Mouse (Mus musculus): ENCODE results near the gene Fam102b. TPM values are rescaled to one million over a fixed set of nuclear protein-coding genes. Genes with fewer than 3 reads are reported as not detected.

The Fam102b gene
- total RNA-seq, 2 experiments from 2014 or later: 26.6 to 31.1 TPM

DNA sequence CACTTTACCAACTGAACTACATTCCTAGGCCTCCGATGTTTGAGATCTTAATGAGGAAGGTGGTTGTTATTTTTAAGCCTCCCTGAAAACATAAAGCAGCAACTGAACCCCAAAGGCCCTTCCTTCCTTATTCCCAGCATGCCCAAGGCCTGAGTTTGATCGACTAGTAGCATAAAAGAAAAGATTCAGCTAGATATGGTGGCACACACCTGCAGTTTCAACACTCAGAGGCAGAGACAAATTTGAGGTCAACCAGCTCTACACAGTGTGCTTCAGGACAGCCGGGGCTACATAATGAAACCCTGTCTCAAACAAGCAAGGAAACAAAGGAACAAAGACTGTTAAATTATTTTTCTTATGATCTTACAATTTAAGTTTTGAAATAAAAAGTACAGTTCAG is 63.6 kb downstream of the Fam102b start:
- ATAC-seq (replicated peaks; ENCODE audit: poor library complexity): no peak

DNA sequence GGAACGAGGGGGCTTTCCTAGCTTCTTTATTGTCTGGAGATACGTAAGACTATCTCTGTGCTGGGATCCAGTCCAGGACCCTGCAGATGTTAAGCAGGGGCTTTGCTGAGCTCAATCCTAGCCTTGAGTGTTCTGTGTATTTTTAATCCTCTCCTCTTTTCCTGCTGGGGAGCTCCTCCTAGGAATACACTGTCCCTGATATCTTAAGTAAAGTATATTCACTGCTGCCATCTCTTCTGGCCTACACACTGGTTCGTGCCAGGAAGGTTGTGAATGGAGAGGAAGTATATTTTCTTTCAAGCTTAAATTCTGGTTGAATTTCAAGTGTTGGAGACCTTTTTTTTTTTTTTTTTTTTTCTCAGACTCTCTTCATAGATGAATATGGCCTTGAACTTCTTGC is 64.1 kb downstream of the Fam102b start:
- ATAC-seq (replicated peaks; ENCODE audit: poor library complexity): no peak

DNA sequence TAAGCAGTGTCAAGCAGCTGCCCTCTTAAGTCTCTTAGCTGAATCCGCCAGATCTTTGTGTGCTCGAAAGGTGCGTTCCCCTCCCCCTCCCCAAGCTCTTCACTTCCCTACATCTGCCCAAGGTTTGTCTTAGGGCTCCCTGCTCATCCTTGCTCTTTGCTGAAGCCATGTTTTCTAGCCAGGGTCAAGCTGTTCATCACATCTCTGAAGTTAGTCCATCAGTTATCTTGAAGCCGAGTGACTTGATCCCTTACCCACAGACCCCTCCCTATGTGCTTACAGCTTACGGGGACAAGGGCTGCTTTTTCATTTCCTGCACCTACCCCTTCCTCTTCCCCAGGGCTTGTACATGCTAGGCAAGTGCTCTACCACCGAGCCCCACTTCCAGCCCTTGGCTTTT is 65.8 kb downstream of the Fam102b start:
- ATAC-seq (replicated peaks; ENCODE audit: poor library complexity): no peak

DNA sequence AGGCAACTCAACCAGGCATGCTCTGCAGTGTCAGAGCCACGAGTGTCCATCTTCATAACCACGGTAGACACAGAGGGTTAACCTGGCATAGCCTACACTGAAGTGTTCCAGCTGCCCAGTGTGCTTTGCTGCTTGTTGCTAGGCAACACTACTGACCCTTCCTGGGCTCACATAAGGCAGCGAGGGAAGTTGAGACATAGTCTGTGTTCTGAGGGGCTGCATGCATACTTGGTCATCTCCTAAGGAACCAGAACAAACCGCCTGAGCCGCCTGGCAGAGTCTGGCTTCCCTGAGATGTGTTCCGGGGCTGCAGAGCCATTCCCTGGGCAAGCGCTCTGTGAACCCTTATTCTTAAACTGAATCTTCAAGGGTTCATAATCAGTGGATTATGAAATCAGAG is 66.2 kb downstream of the Fam102b start:
- 0 out of 2 replicates have a peak, but pooled peaks have one; percentile 30 for ATAC-seq (replicated peaks; ENCODE audit: poor library complexity)

DNA sequence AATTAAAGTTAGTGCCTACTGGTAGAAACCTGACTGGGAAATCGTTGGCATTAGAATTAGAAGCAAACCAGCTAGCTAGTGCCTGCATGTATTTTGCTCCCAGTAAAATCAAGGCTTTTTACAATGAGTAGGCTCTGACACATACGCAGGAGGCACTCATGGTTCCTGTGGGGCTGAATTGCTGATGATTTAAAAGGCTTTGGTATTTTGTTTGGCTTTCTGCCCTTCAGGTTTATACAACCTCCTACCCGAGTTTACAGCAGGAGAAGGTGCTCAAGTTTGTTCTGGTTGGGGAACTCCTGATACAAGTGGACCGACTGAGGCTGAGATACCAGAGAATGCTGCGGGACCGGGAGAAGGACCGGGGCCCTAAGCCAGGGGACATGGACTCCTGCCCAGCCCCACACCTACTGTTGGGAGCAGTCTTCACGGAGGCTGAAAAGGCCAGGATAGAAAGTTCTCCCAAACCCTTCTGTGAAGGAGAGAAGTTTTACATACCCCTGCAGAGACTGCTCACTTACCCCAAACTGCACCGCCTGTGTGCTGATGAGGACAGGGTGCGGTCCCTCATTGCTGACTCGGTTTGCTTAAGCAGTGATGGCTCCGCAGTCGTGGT is 67.6 kb downstream of the Fam102b start:
- no peak for ATAC-seq (replicated peaks; ENCODE audit: poor library complexity)

DNA sequence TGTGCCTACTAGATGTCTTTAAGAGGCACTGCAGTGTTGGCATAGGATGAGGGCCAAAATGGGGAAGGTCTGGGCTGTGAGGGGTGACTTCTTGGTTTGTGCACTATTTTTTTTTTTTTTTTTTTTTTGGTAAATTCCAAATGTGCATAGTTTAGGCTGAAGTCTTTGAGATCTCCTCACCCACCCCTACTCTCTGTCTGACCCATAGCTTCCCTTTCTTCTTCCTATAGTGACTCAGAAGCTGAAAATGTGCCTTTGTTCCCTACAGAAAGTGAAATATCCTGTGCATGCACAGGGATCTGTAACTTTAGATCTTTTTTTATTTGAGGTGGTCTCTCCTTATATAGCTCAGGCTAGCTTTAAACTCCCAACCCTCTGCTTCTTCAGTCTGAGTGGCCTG is 69.4 kb downstream of the Fam102b start:
- ATAC-seq (replicated peaks; ENCODE audit: poor library complexity): peak; percentile 15; the same call in 1 of the 2 replicates

DNA sequence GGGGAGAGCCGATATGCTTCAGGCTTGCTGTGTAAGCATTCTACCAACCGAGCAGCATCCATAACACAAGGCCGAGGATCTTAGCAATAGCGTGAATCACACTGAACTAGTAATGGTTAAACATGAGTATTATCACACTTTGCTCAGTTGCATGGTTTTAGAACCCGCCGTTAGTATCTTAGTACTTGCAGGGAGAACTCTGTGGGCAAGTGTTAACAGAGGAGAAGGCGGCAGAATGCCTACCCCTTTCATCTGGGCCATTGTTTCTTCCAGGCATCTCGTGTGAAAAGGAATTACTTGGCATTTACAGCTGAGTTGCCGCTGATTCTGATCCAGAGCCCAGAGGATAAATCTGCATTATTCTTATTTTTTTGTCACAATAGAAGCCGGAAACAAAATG is 86.4 kb downstream of the Fam102b start:
- ATAC-seq (replicated peaks; ENCODE audit: poor library complexity): no peak

DNA sequence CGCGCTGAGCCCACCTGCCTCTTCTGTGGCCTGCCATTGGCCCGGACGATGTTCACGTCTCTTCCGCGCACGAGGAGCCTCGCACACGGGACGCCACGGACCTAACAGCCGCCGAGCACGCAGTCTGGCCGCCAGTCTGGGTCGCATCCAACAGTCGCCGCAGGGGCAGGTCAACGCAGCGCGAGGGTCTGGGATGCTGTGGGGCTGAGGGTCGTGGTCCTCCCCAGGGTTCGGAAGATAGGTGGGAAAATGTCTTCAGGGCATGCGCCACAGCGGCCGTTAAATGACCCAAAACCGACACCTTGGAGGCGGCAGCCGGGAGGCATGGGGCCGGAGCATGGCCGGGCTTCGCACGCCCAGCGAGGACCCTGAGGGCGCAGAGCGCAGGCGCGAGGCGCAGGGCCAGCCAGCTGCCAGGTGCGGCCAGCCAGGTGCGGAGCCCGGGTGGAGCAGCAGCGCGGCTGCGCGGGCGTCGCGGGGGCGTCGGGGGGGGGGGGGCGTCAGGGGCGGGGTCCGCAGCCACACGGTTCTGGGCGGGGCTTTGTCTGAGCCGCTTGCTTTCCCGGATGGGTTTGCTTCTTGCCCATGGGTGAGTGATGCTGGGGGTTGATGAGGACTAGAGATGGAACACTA is 87.3 kb downstream of the Fam102b start, which contains the start of gene Gm9857:
Gm9857 (minus strand) TSS at position 445 of the 633 bp plus-strand sequence.
- ATAC-seq (replicated peaks; ENCODE audit: poor library complexity): no peak

DNA sequence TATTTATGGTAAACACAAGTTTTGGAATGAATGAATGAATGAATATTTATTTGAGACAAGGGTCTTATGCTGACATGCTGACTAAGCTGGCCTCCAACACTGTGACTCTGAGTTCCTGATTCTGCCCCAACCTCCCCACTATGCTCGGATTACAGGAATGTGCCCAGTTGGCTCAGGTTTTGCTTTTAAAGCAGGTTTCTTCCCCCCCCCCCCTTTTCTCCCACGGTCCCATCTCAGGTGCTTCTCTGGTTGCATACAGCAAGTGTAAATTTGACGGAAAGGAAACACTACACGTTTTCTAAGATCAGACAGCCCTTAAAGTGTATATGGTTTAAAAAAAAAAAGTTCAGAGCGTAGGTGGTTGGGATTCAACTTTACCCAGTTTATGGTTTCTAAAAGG is 87.8 kb downstream of the Fam102b start, which contains the start of gene Henmt1:
Henmt1 (plus strand) TSS at position 301 of the 400 bp plus-strand sequence.
- no peak for ATAC-seq (replicated peaks; ENCODE audit: poor library complexity)

DNA sequence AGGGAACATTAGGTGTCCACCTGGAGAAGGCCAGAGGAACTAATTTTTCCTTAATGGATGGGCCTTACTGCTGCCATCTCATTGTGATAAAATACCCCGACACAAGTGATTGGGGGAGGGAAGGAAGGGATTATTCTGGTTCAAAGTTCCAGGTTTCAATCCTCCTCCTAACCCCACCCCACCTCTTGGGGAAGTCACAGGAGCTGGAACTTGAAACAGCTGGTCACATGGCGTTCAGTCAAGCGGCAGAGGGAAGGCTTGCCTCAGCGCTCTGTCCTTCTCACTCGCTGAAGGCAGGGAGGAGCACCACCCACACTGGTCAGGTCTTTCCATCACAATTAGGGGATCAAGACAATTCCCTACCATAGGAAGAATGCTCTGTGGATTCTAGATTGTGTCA is 88.7 kb downstream of the Fam102b start:
- no peak for ATAC-seq (replicated peaks; ENCODE audit: poor library complexity)

DNA sequence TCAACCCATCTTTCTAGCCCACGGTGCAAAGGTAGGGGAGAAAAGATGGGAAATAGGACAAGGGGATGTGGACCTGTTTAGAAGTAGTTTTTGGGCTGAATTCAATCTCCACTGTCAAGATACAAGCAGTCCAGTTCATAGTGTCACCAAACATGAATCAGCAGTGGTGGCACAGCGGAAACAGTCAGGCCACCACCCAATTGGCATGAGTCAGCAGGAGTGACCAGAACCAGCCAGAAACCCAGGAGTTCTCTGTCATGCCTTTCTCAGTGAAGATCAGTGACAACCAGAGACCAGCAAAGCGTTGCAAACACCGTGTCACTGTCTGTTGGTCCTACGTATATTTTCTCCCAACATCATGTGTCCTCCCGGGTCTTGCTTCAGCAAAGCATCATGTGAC is 93.8 kb downstream of the Fam102b start:
- no peak for ATAC-seq (replicated peaks; ENCODE audit: poor library complexity)

DNA sequence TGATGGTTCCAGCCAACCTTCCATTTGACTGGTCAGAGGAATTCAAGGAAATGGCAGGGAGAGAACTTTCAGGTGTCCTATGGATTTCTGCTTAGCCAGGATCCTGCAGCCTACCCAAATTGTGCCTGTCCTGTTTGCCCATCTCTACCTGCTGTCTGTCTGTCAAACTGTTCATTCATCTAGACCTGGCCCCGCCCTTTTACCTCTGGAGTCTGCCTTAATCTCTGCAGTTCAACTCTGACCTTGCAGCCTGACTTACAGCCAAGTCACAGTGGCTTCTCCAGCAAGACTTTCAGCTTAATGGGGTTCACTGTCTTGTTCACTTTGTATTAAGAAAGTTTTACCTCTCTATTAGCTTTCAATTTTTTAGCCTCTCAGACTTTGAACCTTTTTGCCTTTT is 101.1 kb downstream of the Fam102b start:
- ATAC-seq (replicated peaks; ENCODE audit: poor library complexity): no peak

DNA sequence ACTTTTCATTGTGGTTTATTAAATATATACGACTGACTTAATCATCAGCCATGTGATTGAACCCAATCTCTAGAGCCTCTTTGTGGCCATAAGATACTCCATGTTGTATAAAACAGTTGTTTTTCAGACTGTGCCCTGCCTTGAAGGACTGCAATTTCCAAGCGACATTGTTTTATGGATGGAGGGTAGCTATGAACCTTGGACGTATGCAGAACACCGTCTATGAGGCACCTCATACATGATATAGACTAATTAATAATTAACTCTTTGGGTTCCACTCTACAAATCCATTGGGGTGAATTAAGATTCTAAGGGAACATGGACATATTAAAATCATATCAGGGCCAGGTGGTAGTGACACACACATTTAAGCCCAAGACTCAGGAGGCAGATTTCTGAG is 101.7 kb downstream of the Fam102b start:
- ATAC-seq (replicated peaks; ENCODE audit: poor library complexity): no peak

DNA sequence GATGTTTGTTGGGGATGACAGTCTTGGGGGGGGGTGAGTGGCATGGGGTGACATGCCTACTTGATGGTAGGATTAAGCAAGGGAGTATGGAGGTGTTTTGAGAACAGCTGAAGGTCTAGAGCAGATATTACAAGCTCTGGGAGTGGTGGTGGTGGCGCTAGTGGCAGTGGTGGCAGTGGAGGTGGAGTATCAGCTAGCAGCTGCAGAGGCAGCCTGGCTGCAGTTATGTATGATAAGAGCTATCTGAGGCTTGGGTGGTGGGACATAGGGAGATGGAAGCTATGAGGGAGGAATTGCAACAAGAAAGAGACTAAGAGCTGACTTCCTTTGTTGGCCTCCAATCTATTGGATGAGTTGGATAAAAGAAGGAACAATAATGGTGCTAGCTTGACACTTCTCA is 105.6 kb downstream of the Fam102b start:
- peak; percentile 96 for ATAC-seq (replicated peaks; ENCODE audit: poor library complexity)

Other genes with a start within 250 kb of the Fam102b start
- gene Stxbp3, start 187.1 kb downstream of the Fam102b start, total RNA-seq (2015): 28.8 and 36.7 TPM in 2 replicates
- gene Stxbp3, start 187.1 kb downstream of the Fam102b start, total RNA-seq (2017): 18.0 and 26.9 TPM in 2 replicates
- 0.07 TPM in 1 of 2 replicates, not detected in the other for gene Fndc7, start 137.6 kb downstream of the Fam102b start, total RNA-seq (2015)
- 0.25 TPM in 1 of 2 replicates, not detected in the other for gene Fndc7, start 137.6 kb downstream of the Fam102b start, total RNA-seq (2017)
- 138 and 148 TPM in 2 replicates for gene Prpf38b, start 115.9 kb downstream of the Fam102b start, total RNA-seq (2015)
- 235 and 313 TPM in 2 replicates for gene Prpf38b, start 115.9 kb downstream of the Fam102b start, total RNA-seq (2017)
- gene Henmt1, start 87.7 kb downstream of the Fam102b start, total RNA-seq (2015): 0.56 TPM in 1 of 2 replicates, not detected in the other
- gene Henmt1, start 87.7 kb downstream of the Fam102b start, total RNA-seq (2017): 0.64 TPM in 1 of 2 replicates, not detected in the other
- gene Gm9857, start 87.2 kb downstream of the Fam102b start, total RNA-seq (2015): not detected in 2 replicates
- not detected in 2 replicates for gene Gm9857, start 87.2 kb downstream of the Fam102b start, total RNA-seq (2017)
- not detected in 2 replicates for gene Slc25a54, start 52.9 kb upstream of the Fam102b start, total RNA-seq (2015)
- gene Slc25a54, start 52.9 kb upstream of the Fam102b start, total RNA-seq (2017): not detected in 2 replicates
- gene Slc25a24, start 95.5 kb upstream of the Fam102b start, total RNA-seq (2015): 16.1 and 19.0 TPM in 2 replicates
- gene Slc25a24, start 95.5 kb upstream of the Fam102b start, total RNA-seq (2017): 15.5 and 17.2 TPM in 2 replicates

Measured in megakaryocyte progenitor cell, adult 5-6 weeks (primary cell).